Mouse (Mus musculus) cerebellum, adult 2 months (tissue): ENCODE data around the gene Zbtb21. TPM values are rescaled to one million over a fixed set of nuclear protein-coding genes. Genes with fewer than 3 reads are reported as not detected.

Source experiments
- DNase-seq, 2 experiments: peaks; one replicate each; pipeline ENCODE4 v3.0.0; 2021
- H3K27ac ChIP-seq: fragments of 200-500 bp; 2 replicates; pipeline ENCODE4 v1.5.1; 2012; ENCODE audit warnings: low read length, control low read depth, inconsistent platforms; ENCODE audit not compliant: insufficient read depth
- H3K27me3 ChIP-seq: fragments of 200-500 bp; 2 replicates; pipeline ENCODE4 v1.6.1; 2012; ENCODE audit warnings: inconsistent platforms, mild to moderate bottlenecking, low read length, moderate library complexity; ENCODE audit not compliant: control insufficient read depth, insufficient read depth
- H3K4me1 ChIP-seq: fragments of 200-500 bp; 2 replicates; pipeline ENCODE4 v1.6.1; 2011; ENCODE audit warnings: low read length; ENCODE audit not compliant: control insufficient read depth, insufficient read depth
- H3K4me3 ChIP-seq: fragments of 200-500 bp; replicated peaks from 2 replicates; pipeline ENCODE3; 2011; ENCODE audit warnings: mild to moderate bottlenecking, low read depth, low read length, control low read depth; ENCODE audit not compliant: insufficient read depth
- CTCF ChIP-seq: fragments of 200-500 bp; IDR thresholded peaks from 2 replicates; pipeline ENCODE4 v1.5.1; 2011; ENCODE audit warnings: low read depth, mild to moderate bottlenecking, control low read depth, low read length, moderate library complexity, borderline replicate concordance; ENCODE audit not compliant: insufficient read depth
- POLR2A ChIP-seq: fragments of 200-500 bp; IDR thresholded peaks from 2 replicates; pipeline ENCODE4 v1.6.1; 2011; ENCODE audit warnings: low read length, control low read depth, borderline replicate concordance; ENCODE audit not compliant: insufficient read depth
- WGBS: fragments of 180-500 bp; shearing (Covaris S2); methylation state at CpG from one replicate; pipeline ENCODE4 v1.1.7; 2018; 5-methylcytosine and 5-hydroxymethylcytosine counted together
- polyA plus RNA-seq: library from polyadenylated mRNA; depleted of rRNA; stranded (reverse); fragments of >200 nt; gene quantifications from 2 replicates; pipeline ENCODE4 v1.2.3, GENCODE M21; 2012

Gene Zbtb21
- polyA plus RNA-seq, 1 experiment = 18.0 TPM

GRCm38 (mm10) chr16:97922779-97923126 is 39.7 kb downstream of the Zbtb21 start:
- no peaks in the 10 kb centered on the region for H3K27me3 ChIP-seq
- no peaks in the 10 kb centered on the region for H3K4me1 ChIP-seq
- WGBS = 2% methylated on average over 9 of the region's 9 CpGs
- peak overlapping the region; percentile 40; the same call in 1 of the 2 replicates for H3K27ac ChIP-seq
- no peak for DNase-seq
- H3K4me3 ChIP-seq = peak overlapping the region; percentile 83
- TF ChIP-seq CTCF = no peak

- H3K4me1 ChIP-seq = no peaks in the 10 kb centered on the region
- WGBS = under 1% methylated on average over 75 of the region's 75 CpGs
- H3K27me3 ChIP-seq = no peaks in the 10 kb centered on the region
- TF ChIP-seq POLR2A = peak; percentile 39; the same call in 1 of the 2 replicates
- no peak for TF ChIP-seq CTCF
- H3K27ac ChIP-seq = peak overlapping the region; percentile 40
- DNase-seq = peak; percentile 90
- peak overlapping the region; percentile 83 for H3K4me3 ChIP-seq
These were observed 40.3 kb downstream of the Zbtb21 start for GRCm38 (mm10) chr16:97921961-97922778.

GRCm38 (mm10) chr16:97920621-97921020 is 41.8 kb downstream of the Zbtb21 start:
- H3K27ac ChIP-seq = no peak overlapping the region
- TF ChIP-seq POLR2A (no peak), CTCF (no peak)
- no peak for DNase-seq
- 100% methylated on average over 1 of the region's 1 CpGs for WGBS
- H3K4me3 ChIP-seq = no peak overlapping the region
- no peaks in the 10 kb centered on the region for H3K4me1 ChIP-seq
- no peaks in the 10 kb centered on the region for H3K27me3 ChIP-seq

- 48% methylated on average over 2 of the region's 2 CpGs for WGBS
- Histone ChIP-seq H3K4me1 (no peaks in the 10 kb centered on the region), H3K4me3 (no peak overlapping the region), H3K27ac (no peak overlapping the region), H3K27me3 (no peaks in the 10 kb centered on the region)
- no peak for DNase-seq
- TF ChIP-seq CTCF = no peak
- no peak for TF ChIP-seq POLR2A
These were observed 42.6 kb downstream of the Zbtb21 start for GRCm38 (mm10) chr16:97919793-97920192.

GRCm38 (mm10) chr16:97912873-97913272 is 49.5 kb downstream of the Zbtb21 start:
- H3K4me1 ChIP-seq = no peaks in the 10 kb centered on the region
- no peaks in the 10 kb centered on the region for H3K27me3 ChIP-seq
- DNase-seq = no peak
- TF ChIP-seq CTCF (no peak), POLR2A (no peak)
- no peak overlapping the region for H3K4me3 ChIP-seq
- H3K27ac ChIP-seq = no peak overlapping the region

- Histone ChIP-seq H3K4me3 (no peak overlapping the region), H3K4me1 (peaks cover 5% of the 10 kb centered on the region), H3K27ac (no peak overlapping the region), H3K27me3 (no peaks in the 10 kb centered on the region)
- TF ChIP-seq POLR2A = no peak
- no peak for TF ChIP-seq CTCF
- 89% methylated on average over 1 of the region's 1 CpGs for WGBS
- DNase-seq = peak in 1 of 2 experiments; percentile 12
These were observed 53.1 kb downstream of the Zbtb21 start for GRCm38 (mm10) chr16:97909356-97909755.

- no peak overlapping the region for H3K27ac ChIP-seq
- WGBS = 89% methylated on average over 6 of the region's 6 CpGs
- no peak for DNase-seq
- no peak for TF ChIP-seq CTCF
- TF ChIP-seq POLR2A = no peak
- H3K27me3 ChIP-seq = no peaks in the 10 kb centered on the region
- peaks cover 5% of the 10 kb centered on the region for H3K4me1 ChIP-seq
- no peak overlapping the region for H3K4me3 ChIP-seq
These were observed 54.9 kb downstream of the Zbtb21 start for GRCm38 (mm10) chr16:97907496-97907895.

- no peak for DNase-seq
- TF ChIP-seq POLR2A (no peak), CTCF (no peak)
- Histone ChIP-seq H3K27me3 (no peaks in the 10 kb centered on the region), H3K4me3 (no peak overlapping the region), H3K27ac (no peak overlapping the region), H3K4me1 (peaks cover 5% of the 10 kb centered on the region)
These were observed 56.1 kb downstream of the Zbtb21 start for GRCm38 (mm10) chr16:97906337-97906736.
